Mouse (Mus musculus): ENCODE measurements around the gene Ndufs5. TPM values are rescaled to one million over a fixed set of nuclear protein-coding genes. Genes with fewer than 3 reads are reported as not detected.

Ndufs5 gene
- total RNA-seq (2012; rRNA removed) (213 and 227 TPM in 2 replicates), total RNA-seq (2014; rRNA removed) (174 and 179 TPM in 2 replicates), polyA plus RNA-seq (2012; ENCODE audit: insufficient read length, low read depth) (121 and 145 TPM in 2 replicates)

- Histone ChIP-seq H3K9me3 (replicated peaks; ENCODE audit: low read length) (no peaks in the 10 kb centered on the region), H3K27ac (ENCODE audit: insufficient read depth, low read depth) (peak within 1 kb of the TSS; percentile 30; the same call in 1 of the 2 replicates), H3K27me3 (replicated peaks) (no peaks in the 10 kb centered on the region), H3K9ac (ENCODE audit: insufficient read depth, low read depth) (peak within 1 kb of the TSS; percentile 88), H3K36me3 (replicated peaks in 1 of 2; ENCODE audit: control insufficient read depth in 1 of 2, insufficient read depth in 1 of 2, low read length in 1 of 2) (peaks cover 19 to 23% of the 10 kb centered on the region in 2 experiments), H3K4me2 (ENCODE audit: insufficient read depth, low read depth, poor library complexity, severe bottlenecking) (peak within 1 kb of the TSS; percentile 91), H3K4me3 (replicated peaks in 1 of 3; ENCODE audit: low read depth in 2 of 3, low read length in 2 of 3, poor library complexity in 1 of 3) (peak within 1 kb of the TSS; percentile 83 to 95 (median 94)), H3K4me1 (ENCODE audit: control insufficient read depth in 1 of 2, insufficient read depth in 2 of 2) (peaks cover 0 to 11% of the 10 kb centered on the region in 2 experiments; a peak in 2 of 4 replicates), H3K79me2 (replicated peaks; ENCODE audit: control insufficient read depth, extremely low read depth, insufficient read depth, poor library complexity, severe bottlenecking) (peaks cover 11% of the 10 kb centered on the region)
- dilution Hi-C loops (cut with MboI; ENCODE audit: extremely low pct_ligation_motif_present, extremely low pct_unique_long_range_greater_than_20kb, low sequenced_read_pairs) (no loop called here), in situ Hi-C loops (cut with MboI; ENCODE audit: low pct_ligation_motif_present, low pct_unique_long_range_greater_than_20kb, low sequenced_read_pairs) (no loop called here)
- no peak for TF ChIP-seq JUND (conservative IDR thresholded peaks at IDR 0.05; ENCODE audit: low read depth, low read length)
- peak; percentile 85 for TF ChIP-seq POLR2A (IDR thresholded peaks at IDR 0.05; ENCODE audit: low read depth, low read length)
- peak; percentile 71; the same call in 1 of the 2 replicates for TF ChIP-seq ZMIZ1 (IDR thresholded peaks at IDR 0.05; ENCODE audit: low read depth, low read length)
- no peak for TF ChIP-seq ZC3H11A (IDR thresholded peaks at IDR 0.05; ENCODE audit: low read depth, low read length)
- TF ChIP-seq E2F4 (IDR thresholded peaks at IDR 0.05; ENCODE audit: insufficient replicate concordance, low read depth, low read length) = no peak
- TF ChIP-seq GABPA (IDR thresholded peaks at IDR 0.05; ENCODE audit: insufficient replicate concordance, low read depth, low read length) = no peak
- no peak for TF ChIP-seq RAD21 (IDR thresholded peaks at IDR 0.05; ENCODE audit: low read depth, low read length)
- TF ChIP-seq KAT2A (IDR thresholded peaks at IDR 0.05; ENCODE audit: insufficient replicate concordance, low read length) = peak; percentile 85; the same call in 1 of the 2 replicates
- no peak for TF ChIP-seq EP300 (IDR thresholded peaks at IDR 0.05; ENCODE audit: low read length)
- peak; percentile 68 for TF ChIP-seq ELF1 (IDR thresholded peaks at IDR 0.05; ENCODE audit: low read depth, low read length)
- no peak for TF ChIP-seq ZKSCAN1 (IDR thresholded peaks at IDR 0.05; ENCODE audit: borderline replicate concordance, low read depth, low read length)
- TF ChIP-seq TBP (conservative IDR thresholded peaks at IDR 0.05; ENCODE audit: low read depth, low read length) = peak; percentile 68; the same call in 1 of the 2 replicates
- no peak for TF ChIP-seq USF2 (conservative IDR thresholded peaks at IDR 0.05; ENCODE audit: low read depth, low read length)
- TF ChIP-seq ETS1 (conservative IDR thresholded peaks at IDR 0.05; ENCODE audit: low read depth, low read length) = 0 out of 2 replicates have a peak, but pooled peaks have one; percentile 27
- peak; percentile 76 for TF ChIP-seq TCF12 (IDR thresholded peaks at IDR 0.05; ENCODE audit: low read depth, low read length)
- no peak for TF ChIP-seq MAFK (IDR thresholded peaks at IDR 0.05; ENCODE audit: insufficient replicate concordance, low read length)
- no peak for TF ChIP-seq MAZ (IDR thresholded peaks at IDR 0.05; ENCODE audit: low read depth, low read length)
- TF ChIP-seq IRF4 (IDR thresholded peaks at IDR 0.05; ENCODE audit: low read depth, low read length) = peak; percentile 39; the same call in 1 of the 2 replicates
- peak; percentile 92 for TF ChIP-seq NRF1 (IDR thresholded peaks at IDR 0.05; ENCODE audit: low read depth, low read length)
- peak; percentile 68; the same call in 1 of the 2 replicates for TF ChIP-seq POLR2AphosphoS2 (IDR thresholded peaks at IDR 0.05; ENCODE audit: low read depth, low read length)
- TF ChIP-seq UBTF (IDR thresholded peaks at IDR 0.05; ENCODE audit: low read depth, low read length) = no peak
- no peak for TF ChIP-seq MYC (IDR thresholded peaks at IDR 0.05; ENCODE audit: low read depth, low read length)
- TF ChIP-seq JUN (IDR thresholded peaks at IDR 0.05; ENCODE audit: insufficient read depth, low read depth, low read length) = no peak
- no peak for TF ChIP-seq MAX (IDR thresholded peaks at IDR 0.05; ENCODE audit: low read length)
- TF ChIP-seq PAX5 (IDR thresholded peaks at IDR 0.05; ENCODE audit: low read length) = no peak
- TF ChIP-seq CHD1 (IDR thresholded peaks at IDR 0.05; ENCODE audit: low read depth, low read length) = no peak
- peak; percentile 47; the same call in 1 of the 2 replicates for TF ChIP-seq MEF2A (IDR thresholded peaks at IDR 0.05; ENCODE audit: borderline replicate concordance, low read depth, low read length)
- TF ChIP-seq HCFC1 (IDR thresholded peaks at IDR 0.05; ENCODE audit: low read depth, low read length) = peak; percentile 82
- TF ChIP-seq RCOR1 (conservative IDR thresholded peaks at IDR 0.05; ENCODE audit: low read depth, low read length) = no peak
- no peak for TF ChIP-seq BHLHE40 (IDR thresholded peaks at IDR 0.05; ENCODE audit: low read depth, low read length)
- peak; percentile 94 for TF ChIP-seq SIN3A (IDR thresholded peaks at IDR 0.05; ENCODE audit: low read length)
- no peak for TF ChIP-seq CHD2 (IDR thresholded peaks at IDR 0.05; ENCODE audit: low read length)
- TF ChIP-seq NELFE (IDR thresholded peaks at IDR 0.05; ENCODE audit: low read depth, low read length) = peak; percentile 86
- no peak for TF ChIP-seq ZNF384 (IDR thresholded peaks at IDR 0.05; ENCODE audit: low read depth, low read length)
- TF ChIP-seq USF1 (IDR thresholded peaks at IDR 0.05; ENCODE audit: low read depth, low read length) = no peak
- TF ChIP-seq MXI1 (IDR thresholded peaks at IDR 0.05; ENCODE audit: low read depth, low read length) = peak; percentile 86
- TF ChIP-seq CTCF (conservative IDR thresholded peaks at IDR 0.05 in 1 of 2, IDR thresholded peaks at IDR 0.05 in 1 of 2; ENCODE audit: low read depth in 2 of 2, low read length in 2 of 2) = no peak
- no peak for TF ChIP-seq SMC3 (IDR thresholded peaks at IDR 0.05; ENCODE audit: low read depth, low read length)
- peak; percentile 97 for DNase-seq (ENCODE audit: extremely low read depth)
Measured at GRCm38 (mm10) chr4:123717574-123718433, at the start of gene Ndufs5. TSS of gene Ndufs5 (minus strand) at chr4:123718202.
